14 mouse cellular contexts compared by ENCODE assay signal in the genomic region with DNA sequence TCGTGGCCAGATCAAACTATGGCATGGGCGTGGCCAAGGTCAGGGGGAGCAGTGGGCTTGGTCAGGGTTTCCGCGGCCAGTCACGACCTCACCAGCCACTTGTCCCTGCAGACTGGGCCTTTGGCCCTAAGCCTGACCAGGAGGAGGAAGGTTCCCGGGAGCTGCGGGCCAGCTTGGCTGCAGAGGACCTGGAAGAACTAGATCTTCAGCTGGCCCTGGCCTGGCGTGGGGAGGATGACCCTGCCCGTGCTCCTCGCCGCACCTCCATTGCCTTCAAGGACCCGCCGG. TPM values are rescaled to one million over a fixed set of nuclear protein-coding genes. Genes with fewer than 3 reads are reported as not detected.
"Had no signal": no experiment of that assay in that cellular context is flagged by ENCODE, and none has a peak within 500 bp of the region (broad histone marks: within the 10 kb centered on the region; RNA-seq: fewer than 3 reads in every experiment).

No protein-coding gene starts in this region.

- H3K4me2 ChIP-seq: limb, embryonic 13.5 days; neural tube, embryonic 12.5 days; stomach, embryonic 15.5 days had no signal

- H3K27me3 ChIP-seq: limb, embryonic 13.5 days; neural tube, embryonic 12.5 days; stomach, embryonic 15.5 days had no signal

- H3K9ac ChIP-seq: limb, embryonic 13.5 days; liver, embryonic 14.5 days; neural tube, embryonic 12.5 days; stomach, embryonic 15.5 days had no signal

- H3K27ac ChIP-seq: kidney, postnatal 0 days; limb, embryonic 13.5 days; liver, embryonic 14.5 days; stomach, embryonic 15.5 days had no signal

- H3K4me3 ChIP-seq: layer of hippocampus, adult 2 months; limb, embryonic 13.5 days; myocyte; neural tube, embryonic 12.5 days; stomach, embryonic 15.5 days had no signal

- H3K9me3 ChIP-seq: limb, embryonic 13.5 days; neural tube, embryonic 12.5 days; stomach, embryonic 15.5 days had no signal

- DNase-seq: kidney, postnatal 36 days; left cerebral cortex, postnatal 4 days; midbrain, embryonic 14.5 days; right cerebral cortex, postnatal 14 days; thymus, postnatal 4 days had no signal

RNA-seq across cellular contexts. Expression of a gene that starts 1.8 kb away (rescaled TPM):
- total RNA-seq: liver, adult 2 months; megakaryocyte-erythroid progenitor cell, adult 5-6 weeks had no signal
